In genomic region chr9:70506186-70506585, GRCm38 (mm10) we compare ENCODE assay signal across 25 mouse cellular contexts. TPM values are rescaled to one million over a fixed set of nuclear protein-coding genes. Genes with fewer than 3 reads are reported as not detected.
DNase-seq lines count a peak whose midpoint lies in the region; ATAC-seq and TF ChIP-seq lines count a peak whose summit lies in the region.
"Had no signal": no experiment of that assay in that cellular context is flagged by ENCODE, and none has a peak within 500 bp of the region (broad histone marks: within the 10 kb centered on the region; RNA-seq: fewer than 3 reads in every experiment).

No protein-coding gene starts in this region.

- WGBS in lung, postnatal 0 days: 67% methylated on average over 2 of the region's 2 CpGs

- no peaks in the 10 kb centered on the region for H3K36me3 ChIP-seq in splenic B cell, adult 2 months (ENCODE audit: control insufficient read depth, insufficient read depth, low read length, poor library complexity, severe bottlenecking)
- H3K36me3 ChIP-seq in lung, postnatal 0 days (ENCODE audit: insufficient read depth, low read length): no peaks in the 10 kb centered on the region
- H3K36me3 ChIP-seq: limb, embryonic 12.5 days; midbrain, embryonic 12.5 days had no signal

- H3K4me3 ChIP-seq in lung, postnatal 0 days (ENCODE audit: low read depth, low read length): no peak overlapping the region
- H3K4me3 ChIP-seq: forebrain, embryonic 10.5 days; layer of hippocampus, adult 2 months; limb, embryonic 12.5 days; midbrain, embryonic 12.5 days had no signal

- TF ChIP-seq CTCF in lung, postnatal 0 days (IDR thresholded peaks at IDR 0.05): no peak

- no peak overlapping the region for H3K4me2 ChIP-seq in lung, postnatal 0 days (replicated peaks; ENCODE audit: low read depth, low read length)
- H3K4me2 ChIP-seq: hindbrain, embryonic 14.5 days; limb, embryonic 12.5 days; liver, embryonic 11.5 days; midbrain, embryonic 12.5 days had no signal

- DNase-seq in spleen, postnatal 36 days (ENCODE audit: low spot score in 2 of 2): peak; percentile 41 to 52
- no peak for DNase-seq in spleen, postnatal 14 days (ENCODE audit: low spot score in 2 of 2)
- DNase-seq in T-cell, adult 2 months (ENCODE audit: low spot score): peak; percentile 32
- DNase-seq in splenic B cell, adult 2 months (ENCODE audit: low read depth, low spot score): peak; percentile 56
- DNase-seq in right cerebral cortex, postnatal 4 days: no peak
- no peak for DNase-seq in lung, postnatal 0 days (ENCODE audit: low spot score)
- DNase-seq in kidney, postnatal 14 days: no peak
- DNase-seq: adrenal gland, adult 8-10 months; cerebellum, adult 18-20 months; cerebellum, postnatal 14 days; gastrocnemius, postnatal 36 days; heart, postnatal 4 days; kidney, postnatal 25 days; liver, postnatal 0 days; lung, postnatal 10 days; right cerebral cortex, postnatal 14 days had no signal

- no peak overlapping the region for H3K9ac ChIP-seq in lung, postnatal 0 days (replicated peaks; ENCODE audit: low read depth)
- H3K9ac ChIP-seq: hindbrain, embryonic 14.5 days; limb, embryonic 12.5 days; liver, postnatal 0 days; midbrain, embryonic 12.5 days had no signal

- no peak for ATAC-seq in lung, postnatal 0 days
- ATAC-seq: liver, postnatal 0 days; Patski had no signal

- no peak for TF ChIP-seq EP300 in lung, postnatal 0 days (IDR thresholded peaks at IDR 0.05)

- H3K9me3 ChIP-seq in lung, postnatal 0 days (ENCODE audit: low read length): no peaks in the 10 kb centered on the region
- H3K9me3 ChIP-seq: forebrain, embryonic 10.5 days; G1E; limb, embryonic 12.5 days; midbrain, embryonic 12.5 days had no signal

- no peaks in the 10 kb centered on the region for H3K27me3 ChIP-seq in splenic B cell, adult 2 months (ENCODE audit: control insufficient read depth, insufficient read depth, low read length, poor library complexity, severe bottlenecking)
- H3K27me3 ChIP-seq in lung, postnatal 0 days (replicated peaks; ENCODE audit: insufficient read depth, low read length): no peaks in the 10 kb centered on the region
- H3K27me3 ChIP-seq: limb, embryonic 12.5 days; midbrain, embryonic 12.5 days; Patski had no signal

- no peak overlapping the region for H3K27ac ChIP-seq in lung, postnatal 0 days (ENCODE audit: low read length)
- H3K27ac ChIP-seq: forebrain, embryonic 10.5 days; hindbrain, embryonic 14.5 days; layer of hippocampus, adult 2 months; limb, embryonic 12.5 days; midbrain, embryonic 12.5 days; stomach, postnatal 0 days had no signal

- H3K4me1 ChIP-seq in lung, postnatal 0 days (ENCODE audit: insufficient read depth, low read depth, low read length): no peaks in the 10 kb centered on the region

RNA-seq across cellular contexts. Expression of gene Rnf111, which starts 2.7 kb away (rescaled TPM):
- 16.2 and 17.0 TPM in 2 replicates for polyA plus RNA-seq in lung, postnatal 0 days (2015; fragmentation: Nextera tagmentation; extraction: Ambion mirVana)

RNA-seq across cellular contexts. Expression of gene Sltm, which starts 36.4 kb away (rescaled TPM):
- 28.1 and 28.6 TPM in 2 replicates for polyA plus RNA-seq in lung, postnatal 0 days (2015; fragmentation: Nextera tagmentation; extraction: Ambion mirVana)

Comparison
In these comparisons a context has a peak if more than half of its experiments do, and no peak if none do; other contexts are left out.
1. DNase-seq: peak in spleen, postnatal 36 days (2 of 2), T-cell, adult 2 months (single experiment) and splenic B cell, adult 2 months (single experiment); none in spleen, postnatal 14 days (0 of 2), right cerebral cortex, postnatal 4 days (single experiment), lung, postnatal 0 days (single experiment) and kidney, postnatal 14 days (single experiment).